Mouse (Mus musculus): ENCODE results near the gene Pnmt.

DNA sequence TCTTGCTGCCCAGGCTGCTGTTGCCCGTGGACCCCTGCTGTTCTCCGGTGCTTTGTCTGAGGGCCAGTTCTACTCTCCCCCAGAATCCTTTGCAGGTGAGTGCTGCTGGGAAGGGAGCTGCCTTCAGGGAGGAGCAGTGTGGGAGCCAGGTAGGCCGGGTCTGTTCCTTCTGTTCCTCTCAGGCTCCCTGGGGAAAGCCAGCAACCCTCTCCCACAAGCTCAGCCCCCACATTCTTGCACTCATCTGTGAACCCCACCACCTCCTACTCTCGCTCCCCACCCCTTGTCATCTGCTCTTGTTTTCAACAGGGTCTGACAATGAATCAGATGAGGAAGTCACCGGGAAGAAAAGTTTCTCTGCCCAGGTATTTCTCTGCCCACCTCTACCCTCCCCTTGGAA lies 9.5 kb upstream of the Pnmt start:
- TF ChIP-seq POLR2A (IDR thresholded peaks at IDR 0.05; ENCODE audit: control insufficient read depth in 1 of 2, insufficient read depth in 1 of 2, low read depth in 1 of 2, low read length in 2 of 2, poor library complexity in 1 of 2) (no peak), ZMIZ1 (IDR thresholded peaks at IDR 0.05; ENCODE audit: low read depth, low read length) (no peak), CTCF (IDR thresholded peaks at IDR 0.05 in 2 of 3, conservative IDR thresholded peaks at IDR 0.05 in 1 of 3; ENCODE audit: control insufficient read depth in 1 of 3, insufficient read depth in 1 of 3, low read depth in 2 of 3, low read length in 3 of 3, poor library complexity in 1 of 3, severe bottlenecking in 1 of 3) (no peak)

All from MEL (cell line).